Mouse (Mus musculus) heart, adult 9 months (tissue): Measurements from ENCODE around the gene Zfp91.
"Not testable (repeated sequence)": the region's sequence is repeated elsewhere in the genome, so short reads cannot be mapped to it uniquely, and the experiment has no call there.

Source experiments
- DNase-seq, 2 experiments: peaks; one replicate each; pipeline ENCODE4 v3.0.0; 2022; ENCODE audit warnings: low spot score in 2 of 2

The Zfp91 gene

GRCm38 (mm10) chr19:12794056-12795044 lies 1.6 kb downstream of the Zfp91 start:
- DNase-seq: peak; percentile 92 to 94

GRCm38 (mm10) chr19:12792374-12792773 lies 3.6 kb downstream of the Zfp91 start:
- DNase-seq: no peak

GRCm38 (mm10) chr19:12787721-12788120 lies 8.2 kb downstream of the Zfp91 start:
- no peak for DNase-seq

DNA sequence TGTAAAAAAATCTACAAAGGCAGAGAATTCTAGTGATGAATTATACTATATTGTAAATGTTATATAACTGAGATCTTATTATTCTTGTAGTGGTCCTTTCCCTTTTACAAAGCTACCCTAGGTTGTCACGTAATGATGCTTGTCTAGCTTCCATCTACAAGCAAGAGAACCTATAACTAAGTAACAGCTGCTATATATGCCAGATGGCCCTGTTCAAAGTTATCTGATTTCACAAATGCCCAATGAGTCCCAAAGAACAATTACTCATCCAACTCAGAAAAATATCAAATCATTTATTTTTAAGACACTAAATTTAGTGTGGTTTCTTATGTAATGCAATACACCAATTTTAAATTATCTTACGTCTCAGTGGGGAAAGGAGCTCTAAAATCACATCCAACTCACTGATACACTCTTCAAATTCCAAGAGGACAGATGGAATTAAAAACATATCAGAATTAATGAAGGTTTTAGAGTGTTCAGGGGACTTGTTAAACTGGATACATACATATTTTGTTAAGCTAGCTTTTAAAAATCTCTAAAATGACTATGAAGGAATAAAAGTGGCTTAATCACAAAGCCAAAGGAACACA lies 9.0 kb downstream of the Zfp91 start:
- DNase-seq: no peak

DNA sequence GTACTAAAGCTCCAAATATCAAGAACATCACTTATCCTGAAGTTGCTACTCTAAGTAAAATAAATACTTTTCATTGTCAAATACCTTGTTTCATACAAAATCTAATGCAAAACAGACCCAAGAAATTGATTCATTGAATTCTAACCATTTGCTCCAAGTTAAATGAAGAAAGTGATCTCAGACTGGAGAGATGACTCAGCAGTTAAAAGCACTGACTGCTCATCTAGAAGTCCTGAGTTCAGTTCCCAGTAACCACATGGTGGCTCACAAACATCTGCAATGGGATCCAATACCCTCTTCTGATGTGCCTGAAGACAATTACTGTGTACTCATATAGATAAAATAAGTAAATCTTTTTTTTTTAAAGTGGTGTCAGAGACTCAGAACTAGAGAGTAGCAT lies 15.5 kb downstream of the Zfp91 start:
- no peak for DNase-seq

GRCm38 (mm10) chr19:12770888-12771287 lies 25.0 kb downstream of the Zfp91 start:
- DNase-seq: peak; percentile 34 to 52

- DNase-seq: no peak
Observed at GRCm38 (mm10) chr19:12765308-12765707, 30.6 kb downstream of the Zfp91 start, which contains the start of gene Cntf. TSS of gene Cntf (minus strand) at chr19:12765632.

DNA sequence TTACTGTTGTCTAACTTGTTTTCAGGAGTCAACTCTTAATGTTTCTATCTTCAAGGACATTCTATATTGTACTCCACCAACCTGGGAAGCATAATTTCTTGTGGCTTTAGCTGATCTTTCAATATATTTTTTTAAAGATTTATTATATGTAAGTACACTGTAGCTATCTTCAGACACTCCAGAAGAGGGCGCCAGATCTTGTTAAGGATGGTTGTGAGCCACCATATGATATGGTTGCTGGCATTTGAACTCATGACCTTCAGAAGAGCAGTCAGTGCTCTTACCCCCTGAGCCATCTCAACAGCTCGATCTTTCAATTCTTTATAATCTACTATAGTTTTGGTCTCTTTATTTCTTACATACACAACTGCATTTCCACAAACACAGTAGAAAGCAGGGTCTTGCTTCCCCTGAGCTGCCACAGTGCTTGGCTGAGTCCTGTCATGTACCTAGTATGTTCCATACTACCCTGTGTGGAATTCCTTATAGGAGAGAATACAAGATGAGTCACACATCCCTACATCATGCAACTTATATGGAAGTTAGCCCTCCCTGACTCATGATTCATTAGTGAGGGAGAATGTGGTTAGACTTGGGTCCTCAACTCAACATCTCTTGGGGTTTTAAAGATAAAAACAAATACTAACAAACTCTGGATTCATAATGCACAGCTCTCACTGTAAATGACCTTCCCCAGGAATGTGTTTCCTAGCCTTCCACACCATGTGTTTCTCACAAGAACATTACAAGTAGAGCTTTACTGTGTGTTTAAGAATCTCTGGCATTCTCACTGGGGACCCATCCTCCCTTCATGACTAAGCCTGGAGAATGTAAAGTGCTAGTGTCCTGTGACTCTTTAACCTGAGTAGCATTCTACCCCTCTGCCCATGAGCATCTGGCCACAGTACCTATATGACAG lies 33.5 kb downstream of the Zfp91 start:
- no peak for DNase-seq

- peak in 1 of 2 experiments; percentile 18 for DNase-seq
Observed at GRCm38 (mm10) chr19:12759656-12760055, 36.3 kb downstream of the Zfp91 start.

GRCm38 (mm10) chr19:12758936-12759478 lies 36.9 kb downstream of the Zfp91 start:
- no peak for DNase-seq

DNA sequence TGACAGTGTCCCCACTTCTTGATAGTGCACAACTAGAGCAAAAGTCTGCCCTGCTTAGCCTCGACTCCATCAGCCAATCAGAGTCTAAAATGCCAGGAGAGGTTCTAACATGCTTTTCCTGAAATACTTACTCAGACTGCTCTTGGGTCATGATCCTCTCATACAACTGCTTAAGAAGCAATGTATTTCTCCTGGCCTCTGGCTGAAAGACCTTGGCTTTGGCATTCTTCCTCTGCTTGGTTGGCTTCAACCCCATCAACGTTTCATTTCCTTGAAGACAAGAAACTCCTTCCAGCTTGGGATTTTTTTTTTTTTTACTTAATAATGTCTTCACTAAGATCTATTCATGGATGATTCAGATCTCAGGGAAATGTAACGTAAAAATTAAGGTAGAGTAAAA lies 39.6 kb downstream of the Zfp91 start:
- no peak for DNase-seq

- no peak for DNase-seq
Observed at GRCm38 (mm10) chr19:12731950-12732349, 64.0 kb downstream of the Zfp91 start.

DNA sequence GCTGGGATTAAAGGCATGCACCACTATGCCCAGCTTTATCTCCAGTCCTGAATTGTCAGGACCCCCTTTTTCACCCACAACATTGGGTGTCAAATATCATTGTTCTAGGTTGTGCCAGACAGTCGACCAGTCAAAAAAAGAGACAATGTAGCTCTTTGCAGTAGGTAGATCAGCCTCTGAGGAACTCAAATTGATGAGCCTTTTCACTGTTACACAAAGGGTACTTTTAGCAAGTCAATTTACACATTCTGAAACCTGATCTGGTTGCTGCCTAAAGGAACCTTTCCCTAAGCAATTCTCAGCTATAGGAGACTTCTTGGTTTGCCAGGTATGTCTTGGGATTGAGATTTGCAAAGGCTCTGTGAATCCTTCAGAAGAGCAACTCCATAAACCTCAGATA lies 64.9 kb downstream of the Zfp91 start:
- no peak for DNase-seq

- no peak for DNase-seq
Observed at GRCm38 (mm10) chr19:12725851-12726250, 70.1 kb downstream of the Zfp91 start.

DNA sequence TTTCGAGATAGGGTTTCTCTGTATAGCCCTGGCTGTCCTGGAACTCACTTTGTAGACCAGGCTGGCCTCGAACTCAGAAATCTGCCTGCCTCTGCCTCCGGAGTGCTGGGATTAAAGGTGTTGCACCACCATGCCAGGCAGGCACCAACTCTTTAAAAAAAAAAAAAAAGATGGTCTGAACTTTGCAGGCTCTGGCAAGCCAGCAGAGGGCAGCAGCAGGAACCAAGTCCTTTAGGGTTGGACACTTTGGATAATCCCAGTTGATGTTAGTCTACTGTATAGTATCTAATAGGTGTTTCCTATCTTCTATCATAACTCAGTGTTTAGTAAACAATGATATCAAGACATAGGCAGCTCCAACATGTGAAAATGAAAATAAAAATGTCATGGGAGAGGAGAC lies 73.6 kb downstream of the Zfp91 start:
- DNase-seq: peak; percentile 2 to 12

GRCm38 (mm10) chr19:12721596-12721995 lies 74.3 kb downstream of the Zfp91 start:
- not testable (repeated sequence) for DNase-seq

- DNase-seq: not testable (repeated sequence)
Observed at GRCm38 (mm10) chr19:12720919-12721318, 75.0 kb downstream of the Zfp91 start.

GRCm38 (mm10) chr19:12720463-12720862 lies 75.5 kb downstream of the Zfp91 start:
- no peak for DNase-seq

GRCm38 (mm10) chr19:12719189-12719588 lies 76.7 kb downstream of the Zfp91 start:
- no peak for DNase-seq
